Mouse (Mus musculus) small intestine, adult 2 months (tissue): Measurements from ENCODE around the gene Lcn6. TPM values are rescaled to one million over a fixed set of nuclear protein-coding genes. Genes with fewer than 3 reads are reported as not detected.
"Not testable (repeated sequence)": the region's sequence is repeated elsewhere in the genome, so short reads cannot be mapped to it uniquely, and the experiment has no call there.

Source experiments
- H3K27ac ChIP-seq: fragments of 200-500 bp; 2 replicates; pipeline ENCODE4 v1.5.1; 2012; ENCODE audit warnings: low read depth, low read length, control low read depth, inconsistent platforms; ENCODE audit not compliant: insufficient read depth
- H3K27me3 ChIP-seq: fragments of 200-500 bp; 2 replicates; pipeline ENCODE4 v1.6.1; 2012; ENCODE audit warnings: mild to moderate bottlenecking, moderate library complexity, low read length, inconsistent platforms; ENCODE audit not compliant: control insufficient read depth, insufficient read depth
- H3K36me3 ChIP-seq: fragments of 200-500 bp; 2 replicates; pipeline ENCODE4 v1.6.1; 2012; ENCODE audit warnings: mild to moderate bottlenecking, low read length, control low read depth, inconsistent platforms; ENCODE audit not compliant: control insufficient read depth, insufficient read depth
- H3K4me1 ChIP-seq: fragments of 200-500 bp; 2 replicates; pipeline ENCODE4 v1.6.1; 2012; ENCODE audit warnings: low read length, inconsistent platforms, mixed read lengths; ENCODE audit not compliant: control insufficient read depth, insufficient read depth, insufficient read length
- H3K4me3 ChIP-seq: fragments of 200-500 bp; 2 replicates; pipeline ENCODE4 v1.5.1; 2012; ENCODE audit warnings: low read depth, mild to moderate bottlenecking, control low read depth, inconsistent platforms, low read length, moderate library complexity
- CTCF ChIP-seq: fragments of 200-500 bp; IDR thresholded peaks from 2 replicates; pipeline ENCODE4 v1.5.1; 2012; ENCODE audit warnings: low read depth, mild to moderate bottlenecking, control low read depth, inconsistent platforms, low read length, moderate library complexity, mixed read lengths; ENCODE audit not compliant: insufficient replicate concordance, insufficient read length; ENCODE audit errors: extremely low read depth
- POLR2A ChIP-seq: fragments of 200-500 bp; IDR thresholded peaks from 2 replicates; pipeline ENCODE4 v1.6.1; 2012; ENCODE audit warnings: low read depth, mild to moderate bottlenecking, control low read depth, inconsistent platforms, low read length, moderate library complexity
- WGBS: fragments of 180-500 bp; shearing (Covaris S2); methylation state at CpG from one replicate; pipeline ENCODE4 v1.1.7; 2018; 5-methylcytosine and 5-hydroxymethylcytosine counted together
- polyA plus RNA-seq: library from polyadenylated mRNA; depleted of rRNA; stranded (reverse); fragments of >200 nt; gene quantifications from 2 replicates; pipeline ENCODE4 v1.2.3, GENCODE M21; 2012; rRNA removed

Gene Lcn6
- polyA plus RNA-seq, 1 experiment: not detected

- Histone ChIP-seq H3K27me3 (no peaks in the 10 kb centered on the region), H3K4me1 (peaks cover 2% of the 10 kb centered on the region; the same call in 1 of the 2 replicates), H3K4me3 (no peak overlapping the region), H3K36me3 (no peaks in the 10 kb centered on the region), H3K27ac (no peak overlapping the region)
- 81% methylated on average over 5 of the region's 5 CpGs for WGBS
- TF ChIP-seq POLR2A (no peak), CTCF (no peak)
These were observed 24.4 kb downstream of the Lcn6 start for GRCm38 (mm10) chr2:25701001-25701400.

GRCm38 (mm10) chr2:25703706-25704105 lies 27.1 kb downstream of the Lcn6 start:
- whole genome bisulfite sequencing: 67% methylated on average over 4 of the region's 4 CpGs
- TF ChIP-seq POLR2A (no peak), CTCF (no peak)
- H3K4me3 ChIP-seq: no peak overlapping the region
- no peaks in the 10 kb centered on the region for H3K27me3 ChIP-seq
- no peaks in the 10 kb centered on the region for H3K36me3 ChIP-seq
- no peak overlapping the region for H3K27ac ChIP-seq
- H3K4me1 ChIP-seq: peaks cover 3% of the 10 kb centered on the region

- Histone ChIP-seq H3K36me3 (no peaks in the 10 kb centered on the region), H3K27me3 (no peaks in the 10 kb centered on the region), H3K4me1 (peaks cover 3% of the 10 kb centered on the region), H3K27ac (no peak within 1 kb of the TSS), H3K4me3 (peak within 1 kb of the TSS; percentile 72)
- TF ChIP-seq CTCF (peak; percentile 43; the same call in 1 of the 2 replicates), POLR2A (no peak)
- WGBS: 1% methylated on average over 78 of the region's 78 CpGs
These were observed 30.3 kb downstream of the Lcn6 start, which contains the start of gene Bmyc for GRCm38 (mm10) chr2:25706643-25707481. Bmyc (plus strand) TSS chr2:25706739.

DNA sequence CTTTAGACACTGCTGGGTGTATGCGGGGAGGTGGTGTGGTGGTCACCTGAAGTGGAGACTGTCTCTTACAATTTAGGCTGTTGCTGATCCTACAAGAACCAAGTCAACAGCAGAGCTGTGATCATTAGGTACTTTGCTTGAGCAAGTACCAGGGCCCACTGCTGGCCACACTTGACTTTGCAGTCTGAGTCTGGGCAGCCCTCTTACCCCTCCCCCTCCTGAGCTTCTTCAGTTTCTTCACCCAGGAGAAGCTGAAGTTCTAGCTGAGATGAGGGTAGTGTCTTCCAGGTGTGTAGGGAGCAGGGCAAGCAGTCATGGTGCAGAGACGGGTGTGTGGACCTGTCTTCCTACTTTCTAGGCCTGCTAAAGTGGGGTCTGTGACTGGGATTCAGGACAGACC lies 31.5 kb downstream of the Lcn6 start:
- Histone ChIP-seq H3K27me3 (no peaks in the 10 kb centered on the region), H3K36me3 (no peaks in the 10 kb centered on the region), H3K4me3 (no peak overlapping the region), H3K4me1 (peaks cover 3% of the 10 kb centered on the region), H3K27ac (no peak overlapping the region)
- 81% methylated on average over 2 of the region's 2 CpGs for WGBS
- peak; percentile 39; the same call in 1 of the 2 replicates for TF ChIP-seq CTCF
- TF ChIP-seq POLR2A: no peak

- 95% methylated on average over 1 of the region's 1 CpGs for WGBS
- not testable (repeated sequence) for H3K4me1 ChIP-seq, H3K27me3 ChIP-seq, H3K36me3 ChIP-seq, H3K4me3 ChIP-seq, H3K27ac ChIP-seq
These were observed 32.5 kb downstream of the Lcn6 start for GRCm38 (mm10) chr2:25709056-25709455.

DNA sequence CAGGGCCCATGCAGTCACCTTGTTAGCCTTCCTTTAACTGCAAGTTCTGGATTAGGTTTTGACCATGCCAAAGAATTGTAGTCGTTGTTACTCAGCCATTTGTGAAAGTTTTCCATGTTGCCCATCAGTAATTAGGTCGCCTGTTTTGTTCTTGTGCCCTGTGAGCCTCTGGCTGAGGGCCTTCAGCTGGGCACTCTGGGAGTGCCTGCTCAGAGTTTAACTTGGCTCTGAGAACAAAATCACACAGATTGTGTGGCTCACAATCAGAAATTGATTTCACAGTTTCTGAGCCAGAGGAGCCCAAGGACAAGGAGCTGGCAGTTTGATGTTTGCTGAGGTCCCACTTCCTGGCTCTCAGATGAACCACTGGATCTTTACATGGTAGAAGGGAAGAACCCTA lies 33.2 kb downstream of the Lcn6 start:
- H3K4me3 ChIP-seq, H3K4me1 ChIP-seq, H3K27me3 ChIP-seq, H3K36me3 ChIP-seq, H3K27ac ChIP-seq: not testable (repeated sequence)
- WGBS: 61% methylated on average over 2 of the region's 2 CpGs

- not testable (repeated sequence) for H3K36me3 ChIP-seq, H3K27ac ChIP-seq, H3K4me1 ChIP-seq, H3K27me3 ChIP-seq, H3K4me3 ChIP-seq
- 14% methylated on average over 3 of the region's 3 CpGs for WGBS
These were observed 35.1 kb downstream of the Lcn6 start for GRCm38 (mm10) chr2:25711641-25712040.

DNA sequence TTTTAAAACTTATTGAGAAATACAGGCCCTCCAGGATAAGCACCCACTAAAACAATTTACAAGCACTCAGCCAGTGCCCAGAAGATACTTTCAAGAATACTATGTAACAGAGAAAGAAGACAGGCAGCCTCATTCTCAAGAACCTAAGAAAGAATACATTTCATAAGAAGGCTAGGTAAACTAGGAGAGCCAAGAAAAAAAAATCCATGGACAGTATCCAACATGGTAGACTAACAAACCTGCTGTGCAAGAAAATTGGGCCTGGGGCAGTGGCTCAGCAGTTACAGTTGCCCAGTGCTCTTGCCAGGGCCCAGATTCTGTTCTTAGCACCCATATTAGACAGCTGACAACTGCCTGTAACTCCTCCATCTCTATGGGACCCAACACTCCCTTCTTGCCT lies 40.6 kb downstream of the Lcn6 start:
- no peaks in the 10 kb centered on the region for H3K4me1 ChIP-seq
- H3K36me3 ChIP-seq: no peaks in the 10 kb centered on the region
- no peak overlapping the region for H3K4me3 ChIP-seq
- TF ChIP-seq CTCF (no peak), POLR2A (no peak)
- H3K27ac ChIP-seq: no peak overlapping the region
- H3K27me3 ChIP-seq: no peaks in the 10 kb centered on the region

Other genes starting within 250 kb of the Lcn6 start
- 15.0 and 18.5 TPM in 2 replicates for gene Abca2, start 248.1 kb upstream of the Lcn6 start, polyA plus RNA-seq
- 0.38 and 12.0 TPM in 2 replicates for gene Clic3, start 219.9 kb upstream of the Lcn6 start, polyA plus RNA-seq
- gene Paxx, start 215.7 kb upstream of the Lcn6 start, polyA plus RNA-seq: 48.6 and 62.7 TPM in 2 replicates
- 0.28 and 0.39 TPM in 2 replicates for gene Ptgds, start 206.7 kb upstream of the Lcn6 start, polyA plus RNA-seq
- gene Lcn12, start 182.9 kb upstream of the Lcn6 start, polyA plus RNA-seq: not detected in 2 replicates
- 32.0 and 34.0 TPM in 2 replicates for gene Fbxw5, start 176.0 kb upstream of the Lcn6 start, polyA plus RNA-seq
- gene C8g, start 175.1 kb upstream of the Lcn6 start, polyA plus RNA-seq: 2.1 and 2.2 TPM in 2 replicates
- 8.2 and 13.7 TPM in 2 replicates for gene Traf2, start 129.8 kb upstream of the Lcn6 start, polyA plus RNA-seq
- gene Edf1, start 118.9 kb upstream of the Lcn6 start, polyA plus RNA-seq: 209 and 413 TPM in 2 replicates
- gene Mamdc4, start 101.9 kb upstream of the Lcn6 start, polyA plus RNA-seq: 0.52 and 1.1 TPM in 2 replicates
- 15.8 and 29.7 TPM in 2 replicates for gene Phpt1, start 101.6 kb upstream of the Lcn6 start, polyA plus RNA-seq
- 1.7 and 2.2 TPM in 2 replicates for gene Ajm1, start 95.0 kb upstream of the Lcn6 start, polyA plus RNA-seq
- 35.3 and 47.6 TPM in 2 replicates for gene Rabl6, start 68.3 kb upstream of the Lcn6 start, polyA plus RNA-seq
- gene Ccdc183, start 59.1 kb upstream of the Lcn6 start, polyA plus RNA-seq: not detected in 2 replicates
- 10.0 and 11.7 TPM in 2 replicates for gene Tmem141, start 54.8 kb upstream of the Lcn6 start, polyA plus RNA-seq
- 0.65 and 1.4 TPM in 2 replicates for gene Fcna, start 48.8 kb upstream of the Lcn6 start, polyA plus RNA-seq
- gene Lcn8, start 23.7 kb upstream of the Lcn6 start, polyA plus RNA-seq: not detected in 2 replicates
- gene Lcn5, start 18.8 kb upstream of the Lcn6 start, polyA plus RNA-seq: not detected in 2 replicates
- gene Lcn10, start 5.9 kb downstream of the Lcn6 start, polyA plus RNA-seq: not detected in 2 replicates
- not detected in 2 replicates for gene Obp2a, start 23.3 kb downstream of the Lcn6 start, polyA plus RNA-seq
- gene Bmyc, start 30.0 kb downstream of the Lcn6 start, polyA plus RNA-seq: 22.9 and 28.4 TPM in 2 replicates
- gene Obp2b, start 60.2 kb downstream of the Lcn6 start, polyA plus RNA-seq: not detected in 2 replicates
- gene Lcn3, start 88.8 kb downstream of the Lcn6 start, polyA plus RNA-seq: not detected in 2 replicates
- not detected in 2 replicates for gene Lcn11, start 100.2 kb downstream of the Lcn6 start, polyA plus RNA-seq
- not detected in 2 replicates for gene Gm13539, start 105.5 kb downstream of the Lcn6 start, polyA plus RNA-seq
- not detected in 2 replicates for gene Glt6d1, start 139.1 kb downstream of the Lcn6 start, polyA plus RNA-seq
- gene Lcn9, start 146.4 kb downstream of the Lcn6 start, polyA plus RNA-seq: not detected in 2 replicates
- gene Sohlh1, start 170.5 kb downstream of the Lcn6 start, polyA plus RNA-seq: not detected in 2 replicates
- gene Kcnt1, start 186.9 kb downstream of the Lcn6 start, polyA plus RNA-seq: 1.2 and 2.1 TPM in 2 replicates